Mouse (Mus musculus) layer of hippocampus, postnatal 10 days (tissue): ENCODE measurements at regions not wholly inside any gene's neighbourhood (a gene's known extent, or its start where the extent isn't known, plus 50 kb on each side); places are given as distances from the start of the nearest gene placed in this dataset.
"Not testable (repeated sequence)": the region's sequence is repeated elsewhere in the genome, so short reads cannot be mapped to it uniquely, and the experiment has no call there.

Experiments
- DNase-seq, 2 experiments: peaks; one replicate each; pipeline ENCODE4 v3.0.0; 2021; ENCODE audit warnings: low spot score in 2 of 2

GRCm38 (mm10) chr15:96031085-96031780 lies 240.6 kb downstream of the Ano6 start:
- DNase-seq, result no peak

GRCm38 (mm10) chr15:96035273-96035672 lies 244.6 kb downstream of the Ano6 start:
- DNase-seq, result no peak

GRCm38 (mm10) chr15:96045561-96045960 lies 241.8 kb upstream of the Arid2 start:
- no peak for DNase-seq

- no peak for DNase-seq
Observed at GRCm38 (mm10) chr15:96046651-96047050, 240.7 kb upstream of the Arid2 start.

GRCm38 (mm10) chr15:96050416-96050815 lies 236.9 kb upstream of the Arid2 start:
- no peak for DNase-seq

- DNase-seq, result no peak
Observed at GRCm38 (mm10) chr15:96052586-96052985, 234.7 kb upstream of the Arid2 start.

- no peak for DNase-seq
Observed at GRCm38 (mm10) chr15:96055361-96055760, 232.0 kb upstream of the Arid2 start.

GRCm38 (mm10) chr15:96055796-96056473 lies 231.4 kb upstream of the Arid2 start:
- DNase-seq, result no peak

GRCm38 (mm10) chr15:96059623-96060022 lies 227.7 kb upstream of the Arid2 start:
- no peak for DNase-seq

GRCm38 (mm10) chr15:96064499-96065217 lies 222.7 kb upstream of the Arid2 start:
- DNase-seq, result no peak

GRCm38 (mm10) chr15:96075615-96076014 lies 211.7 kb upstream of the Arid2 start:
- no peak for DNase-seq

GRCm38 (mm10) chr15:96077756-96078155 lies 209.6 kb upstream of the Arid2 start:
- no peak for DNase-seq

GRCm38 (mm10) chr15:96078580-96078979 lies 208.7 kb upstream of the Arid2 start:
- no peak for DNase-seq

- DNase-seq, result no peak
Observed at GRCm38 (mm10) chr15:96089676-96090075, 197.6 kb upstream of the Arid2 start.

GRCm38 (mm10) chr15:96096438-96096837 lies 190.9 kb upstream of the Arid2 start:
- no peak for DNase-seq

- no peak for DNase-seq
Observed at GRCm38 (mm10) chr15:96098821-96099220, 188.5 kb upstream of the Arid2 start.

GRCm38 (mm10) chr15:96099844-96100640 lies 187.3 kb upstream of the Arid2 start:
- not testable (repeated sequence) for DNase-seq

GRCm38 (mm10) chr15:96103737-96104136 lies 183.6 kb upstream of the Arid2 start:
- peak; percentile 10 to 26 for DNase-seq

- no peak for DNase-seq
Observed at GRCm38 (mm10) chr15:96107503-96107902, 179.8 kb upstream of the Arid2 start.

GRCm38 (mm10) chr15:96113091-96113490 lies 174.2 kb upstream of the Arid2 start:
- no peak for DNase-seq

GRCm38 (mm10) chr15:96114616-96115015 lies 172.7 kb upstream of the Arid2 start:
- DNase-seq, result no peak
